Mouse (Mus musculus) kidney, adult 9 months (tissue): Measurements from ENCODE around the gene Slc35f3.

ENCODE experiments used
- DNase-seq: peaks from one replicate; pipeline ENCODE4 v3.0.0; 2022

The Slc35f3 gene

GRCm38 (mm10) chr8:126298296-126299093 is at the start of gene Slc35f3:
Gene Slc35f3, plus strand, starts transcription at chr8:126298558.
- DNase-seq, result peak; percentile 72

GRCm38 (mm10) chr8:126250486-126250885 is 47.9 kb upstream of the Slc35f3 start:
- DNase-seq, result no peak

GRCm38 (mm10) chr8:126256585-126257391 is 41.6 kb upstream of the Slc35f3 start:
- DNase-seq, result no peak

- DNase-seq, result no peak
Measured at GRCm38 (mm10) chr8:126257392-126257681, 41.0 kb upstream of the Slc35f3 start.

- DNase-seq, result peak; percentile 67
Measured at GRCm38 (mm10) chr8:126258175-126258781, 40.1 kb upstream of the Slc35f3 start.

GRCm38 (mm10) chr8:126265186-126265585 is 33.2 kb upstream of the Slc35f3 start:
- DNase-seq, result no peak

- peak; percentile 39 for DNase-seq
Measured at GRCm38 (mm10) chr8:126267118-126267517, 31.2 kb upstream of the Slc35f3 start.

GRCm38 (mm10) chr8:126269733-126270132 is 28.6 kb upstream of the Slc35f3 start:
- no peak for DNase-seq

GRCm38 (mm10) chr8:126272445-126272844 is 25.9 kb upstream of the Slc35f3 start:
- no peak for DNase-seq

GRCm38 (mm10) chr8:126273066-126273465 is 25.3 kb upstream of the Slc35f3 start:
- DNase-seq, result no peak

GRCm38 (mm10) chr8:126274866-126275360 is 23.4 kb upstream of the Slc35f3 start:
- DNase-seq, result no peak

- no peak for DNase-seq
Measured at GRCm38 (mm10) chr8:126275886-126276285, 22.5 kb upstream of the Slc35f3 start.

GRCm38 (mm10) chr8:126291951-126292350 is 6.4 kb upstream of the Slc35f3 start:
- no peak for DNase-seq

GRCm38 (mm10) chr8:126297284-126297845 is 993 bp upstream of the Slc35f3 start:
- peak; percentile 73 for DNase-seq

GRCm38 (mm10) chr8:126299333-126299732 is 975 bp downstream of the Slc35f3 start:
- DNase-seq, result no peak

GRCm38 (mm10) chr8:126300350-126300749 is 2.0 kb downstream of the Slc35f3 start:
- DNase-seq, result no peak

GRCm38 (mm10) chr8:126301580-126301979 is 3.2 kb downstream of the Slc35f3 start:
- peak; percentile 76 for DNase-seq

GRCm38 (mm10) chr8:126307164-126307563 is 8.8 kb downstream of the Slc35f3 start:
- DNase-seq, result no peak

GRCm38 (mm10) chr8:126309015-126309414 is 10.7 kb downstream of the Slc35f3 start:
- peak; percentile 98 for DNase-seq

- DNase-seq, result no peak
Measured at GRCm38 (mm10) chr8:126324931-126325330, 26.6 kb downstream of the Slc35f3 start.

GRCm38 (mm10) chr8:126326136-126326535 is 27.8 kb downstream of the Slc35f3 start:
- no peak for DNase-seq

GRCm38 (mm10) chr8:126326731-126327130 is 28.4 kb downstream of the Slc35f3 start:
- no peak for DNase-seq

- no peak for DNase-seq
Measured at GRCm38 (mm10) chr8:126327786-126328185, 29.4 kb downstream of the Slc35f3 start.
